Mouse (Mus musculus): ENCODE results near the gene Gadd45b. TPM values are rescaled to one million over a fixed set of nuclear protein-coding genes. Genes with fewer than 3 reads are reported as not detected.
A peak's percentile ranks its signal among the peaks of the same experiment; 100 is the strongest.

Gene Gadd45b
- polyA plus RNA-seq, 1 experiment from 2014 or later = 34.8 TPM

GRCm38 (mm10) chr10:80955536-80955935, 25.7 kb downstream of the Gadd45b start:
- no peaks in the 10 kb centered on the region for H3K27me3 ChIP-seq (ENCODE audit: control insufficient read depth, insufficient read depth, low read length)
- H3K36me3 ChIP-seq (ENCODE audit: control insufficient read depth, insufficient read depth, low read length) = no peaks in the 10 kb centered on the region
- 23% methylated on average over 9 of the region's 9 CpGs for WGBS
- no peak overlapping the region for H3K4me3 ChIP-seq (replicated peaks; ENCODE audit: low read length)
- H3K9ac ChIP-seq (ENCODE audit: low read length) = no peak overlapping the region
- H3K4me1 ChIP-seq (ENCODE audit: control insufficient read depth, insufficient read depth, low read length) = peaks cover 18% of the 10 kb centered on the region
- peak overlapping the region; percentile 55 for H3K27ac ChIP-seq (ENCODE audit: low read length)
- ATAC-seq (ENCODE audit: insufficient read depth, low FRiP score) = peak; percentile 65; the same call in 1 of the 2 replicates
- H3K4me2 ChIP-seq (ENCODE audit: low read depth, low read length) = no peak overlapping the region
- H3K9me3 ChIP-seq (replicated peaks; ENCODE audit: control insufficient read depth, low read length) = no peaks in the 10 kb centered on the region

GRCm38 (mm10) chr10:80956385-80956784, 26.5 kb downstream of the Gadd45b start:
- 92% methylated on average over 8 of the region's 8 CpGs for WGBS
- Histone ChIP-seq H3K4me2 (ENCODE audit: low read depth, low read length) (no peak overlapping the region), H3K9ac (ENCODE audit: low read length) (no peak overlapping the region), H3K4me1 (ENCODE audit: control insufficient read depth, insufficient read depth, low read length) (peaks cover 21% of the 10 kb centered on the region), H3K27me3 (ENCODE audit: control insufficient read depth, insufficient read depth, low read length) (no peaks in the 10 kb centered on the region), H3K36me3 (ENCODE audit: control insufficient read depth, insufficient read depth, low read length) (no peaks in the 10 kb centered on the region), H3K9me3 (replicated peaks; ENCODE audit: control insufficient read depth, low read length) (no peaks in the 10 kb centered on the region), H3K27ac (ENCODE audit: low read length) (no peak overlapping the region), H3K4me3 (replicated peaks; ENCODE audit: low read length) (no peak overlapping the region)
- no peak for ATAC-seq (ENCODE audit: insufficient read depth, low FRiP score)

GRCm38 (mm10) chr10:80956901-80957300, 27.0 kb downstream of the Gadd45b start:
- Histone ChIP-seq H3K4me3 (replicated peaks; ENCODE audit: low read length) (no peak overlapping the region), H3K36me3 (ENCODE audit: control insufficient read depth, insufficient read depth, low read length) (no peaks in the 10 kb centered on the region), H3K27me3 (ENCODE audit: control insufficient read depth, insufficient read depth, low read length) (no peaks in the 10 kb centered on the region), H3K27ac (ENCODE audit: low read length) (no peak overlapping the region), H3K4me2 (ENCODE audit: low read depth, low read length) (no peak overlapping the region), H3K9ac (ENCODE audit: low read length) (no peak overlapping the region), H3K9me3 (replicated peaks; ENCODE audit: control insufficient read depth, low read length) (no peaks in the 10 kb centered on the region), H3K4me1 (ENCODE audit: control insufficient read depth, insufficient read depth, low read length) (peaks cover 26% of the 10 kb centered on the region)
- ATAC-seq (ENCODE audit: insufficient read depth, low FRiP score) = no peak
- 86% methylated on average over 6 of the region's 6 CpGs for WGBS

- no peak for ATAC-seq (ENCODE audit: insufficient read depth, low FRiP score)
- no peaks in the 10 kb centered on the region for H3K27me3 ChIP-seq (ENCODE audit: control insufficient read depth, insufficient read depth, low read length)
- no peaks in the 10 kb centered on the region for H3K36me3 ChIP-seq (ENCODE audit: control insufficient read depth, insufficient read depth, low read length)
- H3K4me3 ChIP-seq (replicated peaks; ENCODE audit: low read length) = no peak overlapping the region
- WGBS = 69% methylated on average over 4 of the region's 4 CpGs
- peaks cover 35% of the 10 kb centered on the region for H3K4me1 ChIP-seq (ENCODE audit: control insufficient read depth, insufficient read depth, low read length)
- H3K4me2 ChIP-seq (ENCODE audit: low read depth, low read length) = no peak overlapping the region
- H3K9ac ChIP-seq (ENCODE audit: low read length) = no peak overlapping the region
- H3K9me3 ChIP-seq (replicated peaks; ENCODE audit: control insufficient read depth, low read length) = no peaks in the 10 kb centered on the region
- H3K27ac ChIP-seq (ENCODE audit: low read length) = no peak overlapping the region
These were observed 27.9 kb downstream of the Gadd45b start for GRCm38 (mm10) chr10:80957791-80958190.

- peaks cover 48% of the 10 kb centered on the region for H3K4me1 ChIP-seq (ENCODE audit: control insufficient read depth, insufficient read depth, low read length)
- WGBS = 91% methylated on average over 5 of the region's 5 CpGs
- H3K27me3 ChIP-seq (ENCODE audit: control insufficient read depth, insufficient read depth, low read length) = no peaks in the 10 kb centered on the region
- no peaks in the 10 kb centered on the region for H3K36me3 ChIP-seq (ENCODE audit: control insufficient read depth, insufficient read depth, low read length)
- H3K4me3 ChIP-seq (replicated peaks; ENCODE audit: low read length) = no peak overlapping the region
- H3K4me2 ChIP-seq (ENCODE audit: low read depth, low read length) = no peak overlapping the region
- no peak overlapping the region for H3K27ac ChIP-seq (ENCODE audit: low read length)
- no peaks in the 10 kb centered on the region for H3K9me3 ChIP-seq (replicated peaks; ENCODE audit: control insufficient read depth, low read length)
- ATAC-seq (ENCODE audit: insufficient read depth, low FRiP score) = no peak
- no peak overlapping the region for H3K9ac ChIP-seq (ENCODE audit: low read length)
These were observed 29.2 kb downstream of the Gadd45b start for GRCm38 (mm10) chr10:80958979-80959637.

- no peaks in the 10 kb centered on the region for H3K36me3 ChIP-seq (ENCODE audit: control insufficient read depth, insufficient read depth, low read length)
- peak; percentile 62; the same call in 1 of the 2 replicates for ATAC-seq (ENCODE audit: insufficient read depth, low FRiP score)
- 0 out of 2 replicates have a peak overlapping the region, but pooled peaks have one; percentile 12 for H3K4me2 ChIP-seq (ENCODE audit: low read depth, low read length)
- H3K9ac ChIP-seq (ENCODE audit: low read length) = no peak overlapping the region; the same call in 1 of the 2 replicates
- 13% methylated on average over 15 of the region's 16 CpGs for WGBS
- H3K9me3 ChIP-seq (replicated peaks; ENCODE audit: control insufficient read depth, low read length) = no peaks in the 10 kb centered on the region
- no peaks in the 10 kb centered on the region for H3K27me3 ChIP-seq (ENCODE audit: control insufficient read depth, insufficient read depth, low read length)
- H3K4me1 ChIP-seq (ENCODE audit: control insufficient read depth, insufficient read depth, low read length) = peaks cover 34% of the 10 kb centered on the region
- H3K27ac ChIP-seq (ENCODE audit: low read length) = peak overlapping the region; percentile 86
- H3K4me3 ChIP-seq (replicated peaks; ENCODE audit: low read length) = no peak overlapping the region
These were observed 31.0 kb downstream of the Gadd45b start for GRCm38 (mm10) chr10:80960551-80961508.

GRCm38 (mm10) chr10:80962051-80962472, 32.2 kb downstream of the Gadd45b start:
- H3K9me3 ChIP-seq (replicated peaks; ENCODE audit: control insufficient read depth, low read length) = no peaks in the 10 kb centered on the region
- peak overlapping the region; percentile 86 for H3K27ac ChIP-seq (ENCODE audit: low read length)
- peaks cover 39% of the 10 kb centered on the region for H3K4me1 ChIP-seq (ENCODE audit: control insufficient read depth, insufficient read depth, low read length)
- no peaks in the 10 kb centered on the region for H3K27me3 ChIP-seq (ENCODE audit: control insufficient read depth, insufficient read depth, low read length)
- no peak overlapping the region for H3K4me3 ChIP-seq (replicated peaks; ENCODE audit: low read length)
- ATAC-seq (ENCODE audit: insufficient read depth, low FRiP score) = peak; percentile 38
- 14% methylated on average over 10 of the region's 10 CpGs for WGBS
- no peaks in the 10 kb centered on the region for H3K36me3 ChIP-seq (ENCODE audit: control insufficient read depth, insufficient read depth, low read length)
- peak overlapping the region; percentile 27 for H3K9ac ChIP-seq (ENCODE audit: low read length)
- H3K4me2 ChIP-seq (ENCODE audit: low read depth, low read length) = no peak overlapping the region

GRCm38 (mm10) chr10:80962585-80962984, 32.7 kb downstream of the Gadd45b start:
- Histone ChIP-seq H3K9me3 (replicated peaks; ENCODE audit: control insufficient read depth, low read length) (no peaks in the 10 kb centered on the region), H3K9ac (ENCODE audit: low read length) (0 out of 2 replicates have a peak overlapping the region, but pooled peaks have one; percentile 41), H3K4me1 (ENCODE audit: control insufficient read depth, insufficient read depth, low read length) (peaks cover 41% of the 10 kb centered on the region), H3K4me3 (replicated peaks; ENCODE audit: low read length) (no peak overlapping the region), H3K27me3 (ENCODE audit: control insufficient read depth, insufficient read depth, low read length) (no peaks in the 10 kb centered on the region), H3K36me3 (ENCODE audit: control insufficient read depth, insufficient read depth, low read length) (no peaks in the 10 kb centered on the region), H3K4me2 (ENCODE audit: low read depth, low read length) (no peak overlapping the region), H3K27ac (ENCODE audit: low read length) (peak overlapping the region; percentile 86)
- ATAC-seq (ENCODE audit: insufficient read depth, low FRiP score) = no peak
- WGBS = 43% methylated on average over 5 of the region's 5 CpGs
